Mouse (Mus musculus) activated CD4-positive, CD25-positive, alpha-beta regulatory T cell (primary cell): Measurements from ENCODE around the gene Sebox. TPM values are rescaled to one million over a fixed set of nuclear protein-coding genes. Genes with fewer than 3 reads are reported as not detected.

Experiments
- polyA plus RNA-seq, 2 experiments: library from polyadenylated mRNA; unstranded; fragments of 100-300 nt; shearing (Covaris generic); gene quantifications; one replicate each; pipeline ENCODE4 v1.2.1; 2017

The Sebox gene
- polyA plus RNA-seq = under 1 TPM in 1 of 2 experiments, not detected in 1; 0.34 TPM

DNA sequence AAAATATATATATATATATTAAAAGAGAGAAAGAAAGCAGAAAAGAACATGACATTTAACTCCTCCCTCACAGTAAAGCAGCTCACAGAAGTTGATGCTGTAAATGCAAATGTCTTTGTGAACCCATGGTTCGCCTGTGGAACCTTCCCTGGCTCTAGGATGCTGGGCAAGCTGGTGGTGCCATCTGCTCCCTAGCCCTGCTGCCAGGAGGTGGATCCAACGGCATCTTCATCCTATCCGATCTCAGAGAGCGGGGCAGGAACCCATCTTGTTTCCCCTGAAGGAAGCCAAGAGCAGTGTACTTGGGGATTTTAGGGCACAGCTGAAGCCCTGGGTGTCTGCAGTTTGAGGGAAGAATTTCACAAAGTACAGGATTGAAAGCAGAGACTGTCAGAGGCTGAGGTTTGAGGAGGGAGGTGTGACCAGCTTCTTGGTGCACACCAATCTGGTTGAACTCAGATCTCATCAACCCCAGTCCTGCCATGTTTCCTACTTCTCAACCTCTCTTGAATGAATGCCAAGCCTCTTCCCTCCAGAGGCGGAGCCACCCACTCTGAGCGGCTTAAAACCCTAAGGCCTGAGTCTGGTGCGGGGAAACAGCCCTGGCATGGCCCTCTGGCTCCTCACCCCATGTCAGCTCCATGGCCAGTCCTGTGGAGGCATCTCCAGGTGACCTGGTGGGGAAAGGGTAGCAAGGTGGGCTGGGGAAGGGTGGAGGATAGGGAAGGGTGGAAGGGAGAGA lies at the start of gene Sebox:
TSS of gene Sebox (plus strand) at position 539 of the 742 bp plus-strand sequence.

DNA sequence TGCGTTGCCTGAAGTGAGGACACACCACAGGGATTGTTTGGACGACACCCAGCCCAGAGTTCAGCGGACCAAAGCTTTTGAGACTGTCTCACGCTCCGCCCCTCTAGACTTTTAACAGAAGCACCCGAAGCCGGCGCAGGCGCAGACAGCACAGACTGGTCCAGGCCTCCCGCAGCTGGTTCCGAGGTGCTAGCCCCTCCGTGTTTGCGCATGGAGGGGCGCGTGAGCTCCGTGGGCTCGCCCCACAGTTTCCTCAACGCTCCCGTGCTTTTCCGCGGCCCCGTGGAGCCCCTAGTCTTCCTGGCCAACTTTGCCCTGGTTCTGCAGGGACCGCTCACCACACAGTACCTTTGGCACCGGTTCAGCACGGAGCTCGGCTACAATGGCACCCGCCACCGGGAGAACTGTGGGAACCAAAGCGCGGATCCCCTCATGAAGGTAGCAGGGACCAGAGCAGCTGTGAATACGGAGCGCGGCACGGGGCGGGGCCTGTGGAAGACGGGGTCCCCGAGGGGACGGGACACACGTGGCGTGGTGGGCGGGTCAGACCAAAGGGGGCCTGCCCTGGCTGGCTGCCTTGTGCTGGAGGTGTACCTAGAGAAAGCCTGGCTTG lies 37.6 kb upstream of the Sebox start, which contains the start of gene Slc46a1:
TSS of gene Slc46a1 (plus strand) at position 130 of the 613 bp plus-strand sequence.

DNA sequence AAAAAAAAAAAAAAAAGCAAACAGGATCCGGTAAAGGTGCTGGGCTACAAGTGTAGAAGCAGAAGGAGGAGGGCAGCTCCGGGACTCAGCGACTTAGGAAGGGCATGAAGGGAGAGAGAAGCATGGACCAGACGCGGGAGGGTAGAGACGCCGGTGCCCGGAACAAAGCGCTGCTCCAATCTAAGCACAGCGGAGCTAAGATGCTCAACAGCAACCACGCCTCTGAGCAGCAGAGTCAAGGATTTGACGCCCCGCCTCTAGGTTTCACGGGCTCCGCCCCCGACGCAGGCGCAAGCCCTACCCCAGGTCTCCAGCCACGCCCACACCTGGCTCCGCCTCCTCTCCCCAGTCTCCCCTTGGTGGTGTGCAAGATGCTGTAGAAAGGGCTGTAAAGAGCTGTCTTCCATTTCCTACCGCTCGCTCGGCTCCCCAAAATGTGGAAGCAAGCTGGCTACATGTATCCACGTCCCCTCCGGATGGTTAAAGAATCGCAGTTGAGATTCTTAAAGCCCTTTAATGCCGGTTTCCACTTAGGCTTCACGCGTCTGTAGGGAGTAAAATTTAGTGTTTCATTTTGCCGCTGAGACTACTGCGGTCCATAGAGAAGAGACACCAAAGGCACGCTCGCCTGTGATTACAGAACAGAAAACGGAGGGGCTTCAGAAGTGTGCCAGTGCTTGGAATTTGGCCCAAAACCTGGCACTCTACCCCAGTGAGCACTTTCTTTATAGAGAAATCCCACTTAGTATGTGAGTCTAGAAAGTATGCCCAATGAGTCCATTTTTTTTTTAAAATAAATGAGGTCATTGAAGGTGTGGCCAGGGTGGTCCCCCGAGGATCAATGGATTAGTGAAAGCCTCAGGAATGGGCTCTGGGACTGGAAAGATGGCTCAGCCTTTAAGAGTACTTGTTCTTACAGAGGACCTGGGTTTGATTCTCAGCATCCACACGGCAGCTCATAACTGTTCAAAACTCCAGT lies 5.4 kb upstream of the Sebox start, which contains the start of gene Sarm1:
TSS of gene Sarm1 (minus strand) at position 211 of the 979 bp plus-strand sequence.

DNA sequence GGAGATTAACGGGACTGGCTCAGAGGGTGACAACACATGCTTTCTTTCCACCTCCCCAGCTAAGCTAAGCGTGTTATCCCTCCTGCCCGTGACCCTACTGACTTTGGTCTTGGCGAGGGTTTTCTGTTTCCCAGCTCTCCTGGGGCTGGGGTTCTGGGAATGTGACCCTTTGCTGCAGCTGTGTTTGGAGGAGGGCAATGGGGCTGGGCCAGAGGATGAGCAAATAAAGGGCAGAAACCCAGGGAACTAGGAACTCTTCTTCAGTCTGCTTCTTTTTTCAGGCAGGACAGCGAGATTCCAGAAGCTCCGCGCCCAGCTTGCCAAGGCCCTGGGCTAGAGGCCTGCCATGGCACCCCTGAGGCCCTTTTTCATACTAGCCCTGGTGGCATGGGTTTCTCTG lies 4.2 kb upstream of the Sebox start, which contains the start of gene Vtn:
TSS of gene Vtn (plus strand) at position 88 of the 400 bp plus-strand sequence.

DNA sequence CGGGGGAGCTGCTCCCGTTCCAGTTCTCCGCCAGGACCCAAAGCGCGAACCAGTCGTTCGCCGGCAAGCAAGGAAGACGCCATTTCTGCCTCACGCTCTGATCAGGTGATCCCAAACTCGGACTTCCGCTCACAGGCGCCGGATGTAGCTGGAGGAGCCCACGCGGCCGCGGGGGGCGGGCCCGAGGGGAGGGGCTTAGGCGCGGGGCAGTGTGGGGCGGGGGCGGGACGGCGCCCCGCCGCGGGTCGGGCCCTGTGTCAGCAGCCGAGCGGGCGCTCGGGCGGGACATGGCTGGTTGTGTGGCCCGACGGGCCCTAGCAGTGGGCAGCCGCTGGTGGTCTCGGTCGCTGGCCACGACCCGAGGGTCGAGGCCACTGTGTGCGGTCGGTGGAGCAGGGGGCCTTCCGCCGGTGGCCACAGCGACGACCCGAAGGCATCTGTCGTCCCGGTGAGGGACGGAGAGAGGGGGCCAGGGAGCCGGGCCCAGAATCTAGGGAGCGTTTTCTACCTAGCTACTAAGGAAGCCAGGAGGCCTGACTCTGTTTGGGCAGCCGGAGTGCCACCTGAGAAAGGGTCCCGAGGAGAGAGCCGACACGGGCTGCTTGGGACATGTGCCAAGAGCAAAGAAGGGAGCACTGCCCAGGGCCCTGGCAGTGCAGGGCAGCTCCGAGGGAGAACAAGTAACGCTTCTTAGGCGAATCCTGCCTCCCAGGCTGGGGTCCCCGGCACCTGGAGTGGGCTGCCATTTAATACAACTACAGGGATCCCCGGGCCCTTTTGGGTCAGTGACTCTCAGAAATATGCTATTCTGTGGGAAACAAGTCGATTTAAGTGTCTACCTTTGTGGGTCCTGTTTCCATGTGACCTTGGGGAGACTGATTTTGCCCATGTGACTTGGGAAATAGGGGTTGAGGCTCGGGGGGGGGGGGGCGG lies 9.0 kb downstream of the Sebox start, which contains the start of the genes Tmem199 and Poldip2:
TSS of gene Tmem199 (minus strand) at position 148 of the 933 bp plus-strand sequence.
TSS of gene Poldip2 (plus strand) at position 169 of the 933 bp plus-strand sequence.

DNA sequence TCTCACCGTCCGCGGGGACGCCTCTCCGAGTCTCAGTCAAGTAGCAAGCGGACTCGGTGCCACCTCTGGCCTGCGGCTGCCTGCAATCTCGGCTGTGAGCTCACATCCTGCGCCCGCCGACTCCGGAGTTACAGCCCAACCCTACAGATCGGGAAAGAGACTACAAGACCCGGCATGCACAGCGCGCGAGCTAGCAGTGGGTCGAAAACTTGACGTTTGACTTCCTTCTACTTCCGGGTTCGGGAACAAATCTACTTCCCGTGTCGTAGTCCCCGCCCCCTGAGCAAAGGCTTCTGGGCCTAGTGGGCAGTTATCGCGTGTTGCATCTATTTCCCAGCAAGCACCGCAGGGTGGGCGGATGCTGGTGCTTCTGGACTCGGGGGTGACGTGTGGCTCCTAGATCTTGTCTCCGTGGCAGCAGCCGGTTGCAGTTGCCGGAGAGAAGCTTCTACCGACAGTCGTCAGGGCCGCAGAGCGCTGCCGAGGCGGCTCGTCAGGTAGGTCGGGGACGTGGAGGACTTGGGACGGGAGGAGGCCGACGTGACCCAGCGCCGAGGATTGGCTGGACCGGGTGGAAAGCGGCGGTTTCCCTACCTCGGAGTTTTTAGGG lies 32.9 kb downstream of the Sebox start, which contains the start of the genes Tnfaip1 and Ift20:
TSS of gene Tnfaip1 (minus strand) at position 253 of the 610 bp plus-strand sequence.
TSS of gene Ift20 (plus strand) at position 282 of the 610 bp plus-strand sequence.

DNA sequence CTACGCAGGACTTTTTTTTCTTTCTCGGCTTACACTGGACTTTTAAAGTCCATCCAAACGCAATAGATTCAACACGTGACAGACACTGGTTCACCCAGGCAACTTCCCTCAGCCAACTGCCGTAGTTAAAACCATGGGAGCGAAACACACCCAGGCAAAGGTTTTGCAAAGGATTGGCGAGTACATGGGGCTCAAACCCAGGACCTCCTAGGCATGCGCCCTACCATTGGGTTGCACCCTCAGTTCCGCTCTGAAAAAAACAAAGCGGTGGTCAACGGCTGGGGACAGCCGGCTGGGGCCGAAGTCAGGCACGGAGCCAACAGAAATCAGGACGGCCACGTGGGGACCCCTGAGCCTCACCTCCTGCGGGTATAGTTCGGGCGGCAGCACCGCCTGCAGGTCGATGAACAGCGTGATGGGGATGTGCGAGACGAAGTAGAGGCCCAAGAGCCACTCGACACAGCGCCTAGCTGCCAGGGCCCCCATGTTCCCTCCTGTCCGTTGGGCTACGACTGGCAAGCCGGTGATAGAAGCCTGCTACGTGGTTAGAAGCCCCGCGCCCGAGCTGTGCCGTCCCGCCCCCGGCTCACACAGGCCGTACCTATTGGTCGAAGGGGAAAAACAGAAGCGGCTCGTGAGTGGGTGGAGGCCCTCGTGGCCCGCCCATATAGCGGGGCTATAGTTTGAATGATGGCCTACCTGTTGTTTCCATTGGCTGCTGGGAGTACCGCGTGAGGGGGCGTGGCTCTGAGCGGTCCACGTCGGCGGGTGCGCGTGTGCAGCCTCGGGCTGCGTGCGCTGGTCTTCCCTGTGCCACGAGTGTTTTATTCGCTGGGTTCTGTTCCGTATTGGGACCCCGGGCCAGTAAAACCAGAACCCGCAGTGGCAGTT lies 47.2 kb downstream of the Sebox start, which contains the start of gene Tmem97:
TSS of gene Tmem97 (minus strand) at position 610 of the 891 bp plus-strand sequence.

Other genes starting within 250 kb of the Sebox start
- 10 to 100 TPM; 40.4 to 65.7 TPM for gene 2610507B11Rik, start 241.7 kb upstream of the Sebox start, polyA plus RNA-seq
- under 1 TPM; 0.27 to 0.36 TPM for gene BC030499, start 212.6 kb upstream of the Sebox start, polyA plus RNA-seq
- gene Spag5, start 201.9 kb upstream of the Sebox start, polyA plus RNA-seq = 1 to 10 TPM; 5.3 to 6.0 TPM
- gene Aldoc, start 180.5 kb upstream of the Sebox start, polyA plus RNA-seq = 10 to 100 TPM in 1 of 2 experiments, 1 to 10 TPM in 1; 2.4 to 12.9 TPM
- gene Pigs, start 175.0 kb upstream of the Sebox start, polyA plus RNA-seq = 100 to 1,000 TPM in 1 of 2 experiments, 10 to 100 TPM in 1; 70.7 to 114 TPM
- 100 to 1,000 TPM in 1 of 2 experiments, 10 to 100 TPM in 1; 57.5 to 101 TPM for gene Unc119, start 160.0 kb upstream of the Sebox start, polyA plus RNA-seq
- not detected for gene Foxn1, start 116.9 kb upstream of the Sebox start, polyA plus RNA-seq
- not detected for gene Slc13a2, start 81.2 kb upstream of the Sebox start, polyA plus RNA-seq
- gene Slc46a1, start 37.8 kb upstream of the Sebox start, polyA plus RNA-seq = 1 to 10 TPM in 1 of 2 experiments, under 1 TPM in 1; 0.78 to 1.3 TPM
- gene Sarm1, start 5.7 kb upstream of the Sebox start, polyA plus RNA-seq = 1 to 10 TPM; 1.8 to 2.3 TPM
- gene Vtn, start 4.4 kb upstream of the Sebox start, polyA plus RNA-seq = not detected
- gene Tmem199, start 8.7 kb downstream of the Sebox start, polyA plus RNA-seq = 10 to 100 TPM; 36.5 to 43.8 TPM
- 10 to 100 TPM; 37.7 to 57.4 TPM for gene Poldip2, start 8.7 kb downstream of the Sebox start, polyA plus RNA-seq
- gene Tnfaip1, start 32.9 kb downstream of the Sebox start, polyA plus RNA-seq = 10 to 100 TPM; 11.1 to 19.9 TPM
- 100 to 1,000 TPM; 104 to 119 TPM for gene Ift20, start 32.9 kb downstream of the Sebox start, polyA plus RNA-seq
- 10 to 100 TPM; 10.6 to 14.5 TPM for gene Tmem97, start 47.3 kb downstream of the Sebox start, polyA plus RNA-seq
- 10 to 100 TPM; 15.2 to 16.4 TPM for gene Nlk, start 193.9 kb downstream of the Sebox start, polyA plus RNA-seq
- gene Ccnq, start 248.3 kb downstream of the Sebox start, polyA plus RNA-seq = 10 to 100 TPM; 32.1 to 47.6 TPM